In the genomic region with DNA sequence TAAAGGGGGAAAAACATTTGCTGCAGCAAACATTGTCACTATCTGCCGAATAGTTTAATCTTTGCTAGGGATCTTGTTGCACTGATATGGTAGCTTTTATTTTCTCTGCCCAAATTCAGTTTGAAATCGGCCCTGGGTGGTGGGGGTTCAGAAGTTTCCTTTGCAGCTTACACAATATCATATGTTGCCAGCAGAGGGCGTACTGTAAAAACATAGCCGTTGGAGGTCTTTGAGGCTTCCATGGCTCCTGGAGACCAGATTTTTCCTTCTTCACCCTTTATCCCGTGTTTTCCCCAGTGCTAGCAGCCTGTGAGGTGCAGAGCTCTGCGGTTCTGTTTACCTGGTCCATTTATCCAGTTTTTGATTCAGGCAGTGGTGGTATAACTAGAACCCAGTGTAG, we compare ENCODE assay signal across 9 mouse cellular contexts. TPM values are rescaled to one million over a fixed set of nuclear protein-coding genes. Genes with fewer than 3 reads are reported as not detected.
DNase-seq lines count a peak whose midpoint lies in the region; ATAC-seq and TF ChIP-seq lines count a peak whose summit lies in the region.
"Had no signal": no experiment of that assay in that cellular context is flagged by ENCODE, and none has a peak within 500 bp of the region (broad histone marks: within the 10 kb centered on the region; RNA-seq: fewer than 3 reads in every experiment).

No protein-coding gene starts in this region.

- no peak for TF ChIP-seq POLR2A in lung, adult 2 months (IDR thresholded peaks at IDR 0.05; ENCODE audit: borderline replicate concordance, extremely low read depth, low read depth, low read length)

- 22% methylated on average over 6 of the region's 6 CpGs for WGBS in neural tube, embryonic 15.5 days
- WGBS in lung, adult 2 months, result 15% methylated on average over 6 of the region's 6 CpGs

- no peak overlapping the region for H3K4me2 ChIP-seq in neural tube, embryonic 15.5 days
- H3K4me2 ChIP-seq: liver, embryonic 15.5 days had no signal

- H3K27me3 ChIP-seq in neural tube, embryonic 15.5 days (replicated peaks), result no peaks in the 10 kb centered on the region
- H3K27me3 ChIP-seq: liver, embryonic 15.5 days had no signal

- H3K27ac ChIP-seq in neural tube, embryonic 15.5 days (replicated peaks), result no peak overlapping the region
- H3K27ac ChIP-seq: liver, embryonic 15.5 days had no signal

- H3K36me3 ChIP-seq in neural tube, embryonic 15.5 days, result no peaks in the 10 kb centered on the region
- H3K36me3 ChIP-seq: liver, embryonic 15.5 days had no signal

- H3K4me1 ChIP-seq in neural tube, embryonic 15.5 days, result no peaks in the 10 kb centered on the region
- H3K4me1 ChIP-seq in lung, adult 2 months (ENCODE audit: control insufficient read depth, insufficient read depth, low read length), result no peaks in the 10 kb centered on the region; the same call in 1 of the 2 replicates
- H3K4me1 ChIP-seq: liver, embryonic 15.5 days had no signal

- peak; percentile 63 for DNase-seq in adrenal gland, postnatal 10 days
- no peak for DNase-seq in adrenal gland, adult 8-10 months
- DNase-seq in neural tube, embryonic 10.5 days (ENCODE audit: extremely low spot score, low spot score), result peak; percentile 50
- peak; percentile 82 for DNase-seq in embryo, embryonic 10 days (ENCODE audit: low spot score)
- DNase-seq in lung, adult 2 months, result peak; percentile 29
- DNase-seq in right cerebral cortex, postnatal 10 days (ENCODE audit: low spot score in 2 of 2), result peak; percentile 50 to 72

- no peak; the same call in 1 of the 2 replicates for TF ChIP-seq CTCF in lung, adult 2 months (IDR thresholded peaks at IDR 0.05; ENCODE audit: insufficient read depth, low read length)

- H3K9me3 ChIP-seq in neural tube, embryonic 15.5 days (replicated peaks), result no peaks in the 10 kb centered on the region
- H3K9me3 ChIP-seq: liver, embryonic 15.5 days had no signal

- ATAC-seq in neural tube, embryonic 15.5 days (ENCODE audit: low FRiP score), result no peak
- ATAC-seq in inflammation-experienced regulatory T-cells, adult 6 months, result peak; percentile 58

- H3K9ac ChIP-seq in neural tube, embryonic 15.5 days (replicated peaks), result no peak overlapping the region
- H3K9ac ChIP-seq: liver, embryonic 15.5 days had no signal

- H3K4me3 ChIP-seq in neural tube, embryonic 15.5 days (replicated peaks), result no peak overlapping the region
- H3K4me3 ChIP-seq in lung, adult 2 months (replicated peaks; ENCODE audit: extremely low read depth, low read depth, low read length), result no peak overlapping the region
- H3K4me3 ChIP-seq: liver, embryonic 15.5 days had no signal

RNA-seq across cellular contexts. Expression of gene Rassf6, which starts 39.0 kb away (rescaled TPM):
- 1 to 10 TPM; 4.8 to 7.0 TPM for total RNA-seq in adrenal gland, postnatal 10 days (2021)
- 1 to 10 TPM in 3 of 4 experiments, under 1 TPM in 1; 0.46 to 2.0 (median 1.7) TPM for total RNA-seq in adrenal gland, adult 8-10 months (2022)
- 3.1 and 5.6 TPM in 2 replicates for polyA plus RNA-seq in neural tube, embryonic 15.5 days (2015; fragmentation: Nextera tagmentation; extraction: Ambion mirVana)
- 1 to 10 TPM; 1.7 to 3.9 (median 2.1) TPM for polyA plus RNA-seq in inflammation-experienced regulatory T-cells, adult 6 months (2017; shearing (Covaris generic))
- polyA plus RNA-seq in lung, adult 2 months (2012; rRNA removed), result 1.3 and 1.8 TPM in 2 replicates

RNA-seq across cellular contexts. Expression of gene 5830473C10Rik, which starts 40.6 kb away (rescaled TPM):
- total RNA-seq in adrenal gland, postnatal 10 days (2021), result 10 to 100 TPM in 1 of 2 experiments, 1 to 10 TPM in 1; 5.5 to 10.4 TPM
- total RNA-seq in adrenal gland, adult 8-10 months (2022), result not detected
- 0.09 and 0.10 TPM in 2 replicates for polyA plus RNA-seq in neural tube, embryonic 15.5 days (2015; fragmentation: Nextera tagmentation; extraction: Ambion mirVana)
- polyA plus RNA-seq in inflammation-experienced regulatory T-cells, adult 6 months (2017; shearing (Covaris generic)), result under 1 TPM in 1 of 3 experiments, not detected in 2; 0.30 TPM
- polyA plus RNA-seq in lung, adult 2 months (2012; rRNA removed), result not detected in 2 replicates
